Comparison of ENCODE assay signal across 9 mouse cellular contexts in genomic region chr12:69751864-69752341, GRCm38 (mm10). TPM values are rescaled to one million over a fixed set of nuclear protein-coding genes. Genes with fewer than 3 reads are reported as not detected.
DNase-seq lines count a peak whose midpoint lies in the region; ATAC-seq lines count a peak whose summit lies in the region.
"Had no signal": no experiment of that assay in that cellular context is flagged by ENCODE, and none has a peak within 500 bp of the region (broad histone marks: within the 10 kb centered on the region; RNA-seq: fewer than 3 reads in every experiment).

No protein-coding gene starts in this region.

- peak overlapping the region; percentile 38; the same call in 1 of the 2 replicates for H3K27ac ChIP-seq in midbrain, embryonic 10.5 days (replicated peaks)
- no peak overlapping the region for H3K27ac ChIP-seq in midbrain, embryonic 11.5 days (ENCODE audit: low read depth, low read length)
- peak overlapping the region; percentile 58 for H3K27ac ChIP-seq in heart, embryonic 13.5 days (replicated peaks)

- no peaks in the 10 kb centered on the region for H3K27me3 ChIP-seq in midbrain, embryonic 10.5 days (ENCODE audit: low read depth, poor library complexity, severe bottlenecking)
- H3K27me3 ChIP-seq in midbrain, embryonic 11.5 days (ENCODE audit: control insufficient read depth, insufficient read depth, low read length) = no peaks in the 10 kb centered on the region
- H3K27me3 ChIP-seq in heart, embryonic 13.5 days (replicated peaks) = no peaks in the 10 kb centered on the region
- H3K27me3 ChIP-seq: limb, embryonic 15.5 days had no signal

- no peaks in the 10 kb centered on the region for H3K36me3 ChIP-seq in midbrain, embryonic 10.5 days
- H3K36me3 ChIP-seq in midbrain, embryonic 11.5 days (ENCODE audit: control insufficient read depth, insufficient read depth, low read length) = no peaks in the 10 kb centered on the region
- H3K36me3 ChIP-seq in heart, embryonic 13.5 days = peaks cover 39% of the 10 kb centered on the region
- H3K36me3 ChIP-seq: limb, embryonic 15.5 days had no signal

- DNase-seq in midbrain, embryonic 10.5 days (ENCODE audit: low spot score) = peak; percentile 32
- DNase-seq in midbrain, embryonic 11.5 days (ENCODE audit: low spot score, missing footprints) = no peak
- DNase-seq in kidney, postnatal 4 days = peak; percentile 53 to 72
- DNase-seq in yolk sac, embryonic 10.5 days (ENCODE audit: low spot score) = peak; percentile 53
- no peak for DNase-seq in cerebellum, adult 8-10 months
- no peak for DNase-seq in layer of hippocampus, adult 8-10 months (ENCODE audit: low spot score in 2 of 2)
- no peak for DNase-seq in ovary, postnatal 10 days (ENCODE audit: low spot score)

- no peak overlapping the region for H3K9ac ChIP-seq in midbrain, embryonic 11.5 days (ENCODE audit: low read length)
- 0 out of 2 replicates have a peak overlapping the region, but pooled peaks have one; percentile 37 for H3K9ac ChIP-seq in heart, embryonic 13.5 days
- H3K9ac ChIP-seq: limb, embryonic 15.5 days had no signal

- no peak overlapping the region for H3K4me2 ChIP-seq in midbrain, embryonic 11.5 days
- H3K4me2 ChIP-seq in heart, embryonic 13.5 days = 0 out of 2 replicates have a peak overlapping the region, but pooled peaks have one; percentile 20
- H3K4me2 ChIP-seq: limb, embryonic 15.5 days had no signal

- H3K4me3 ChIP-seq in midbrain, embryonic 10.5 days = no peak overlapping the region
- H3K4me3 ChIP-seq in midbrain, embryonic 11.5 days (ENCODE audit: low read depth, low read length) = no peak overlapping the region
- H3K4me3 ChIP-seq in heart, embryonic 13.5 days = no peak overlapping the region
- H3K4me3 ChIP-seq: limb, embryonic 15.5 days had no signal

- H3K4me1 ChIP-seq in midbrain, embryonic 10.5 days = peaks cover 5% of the 10 kb centered on the region
- H3K4me1 ChIP-seq in midbrain, embryonic 11.5 days (ENCODE audit: control insufficient read depth, insufficient read depth, low read length) = no peaks in the 10 kb centered on the region
- H3K4me1 ChIP-seq in heart, embryonic 13.5 days = peaks cover 25% of the 10 kb centered on the region

- 45% methylated on average over 10 of the region's 10 CpGs for WGBS in midbrain, embryonic 10.5 days
- 47% methylated on average over 10 of the region's 10 CpGs for WGBS in midbrain, embryonic 11.5 days
- WGBS in heart, embryonic 13.5 days = 34% methylated on average over 10 of the region's 10 CpGs

- no peaks in the 10 kb centered on the region for H3K9me3 ChIP-seq in midbrain, embryonic 10.5 days (replicated peaks)
- H3K9me3 ChIP-seq in midbrain, embryonic 11.5 days (ENCODE audit: control insufficient read depth, low read length) = no peaks in the 10 kb centered on the region
- no peaks in the 10 kb centered on the region for H3K9me3 ChIP-seq in heart, embryonic 13.5 days
- H3K9me3 ChIP-seq: limb, embryonic 15.5 days had no signal

- ATAC-seq in midbrain, embryonic 11.5 days (ENCODE audit: low FRiP score) = no peak
- ATAC-seq in heart, embryonic 13.5 days (ENCODE audit: extremely low read depth, insufficient number of reproducible peaks, low FRiP score, low TSS enrichment) = no peak

RNA-seq across cellular contexts. Expression of gene Atp5s, which starts 27.2 kb away (rescaled TPM):
- polyA plus RNA-seq in midbrain, embryonic 10.5 days (2016; fragmentation: Nextera tagmentation; extraction: Ambion mirVana) = 20.4 and 21.2 TPM in 2 replicates
- 18.0 and 19.3 TPM in 2 replicates for polyA plus RNA-seq in midbrain, embryonic 11.5 days (2014; fragmentation: Nextera tagmentation; extraction: Ambion mirVana)
- polyA plus RNA-seq in heart, embryonic 13.5 days (2015; fragmentation: Nextera tagmentation; extraction: Ambion mirVana) = 30.5 and 31.5 TPM in 2 replicates
- 10 to 100 TPM; 26.9 to 35.8 (median 30.0) TPM for total RNA-seq in layer of hippocampus, adult 8-10 months (2022)

RNA-seq across cellular contexts. Expression of gene L2hgdh, which starts 27.2 kb away (rescaled TPM):
- polyA plus RNA-seq in midbrain, embryonic 10.5 days (2016; fragmentation: Nextera tagmentation; extraction: Ambion mirVana) = 15.7 and 16.5 TPM in 2 replicates
- polyA plus RNA-seq in midbrain, embryonic 11.5 days (2014; fragmentation: Nextera tagmentation; extraction: Ambion mirVana) = 9.7 and 13.6 TPM in 2 replicates
- 14.0 and 15.3 TPM in 2 replicates for polyA plus RNA-seq in heart, embryonic 13.5 days (2015; fragmentation: Nextera tagmentation; extraction: Ambion mirVana)
- total RNA-seq in layer of hippocampus, adult 8-10 months (2022) = 10 to 100 TPM; 15.5 to 24.9 (median 18.6) TPM

RNA-seq across cellular contexts. Expression of gene Cdkl1, which starts 39.2 kb away (rescaled TPM):
- polyA plus RNA-seq in midbrain, embryonic 10.5 days (2016; fragmentation: Nextera tagmentation; extraction: Ambion mirVana) = 0.68 and 0.77 TPM in 2 replicates
- polyA plus RNA-seq in midbrain, embryonic 11.5 days (2014; fragmentation: Nextera tagmentation; extraction: Ambion mirVana) = 0.50 and 0.64 TPM in 2 replicates
- 4.6 and 6.8 TPM in 2 replicates for polyA plus RNA-seq in heart, embryonic 13.5 days (2015; fragmentation: Nextera tagmentation; extraction: Ambion mirVana)
- total RNA-seq in layer of hippocampus, adult 8-10 months (2022) = 10 to 100 TPM; 20.1 to 27.1 (median 24.5) TPM

Comparison
In these comparisons a context has a peak if more than half of its experiments do, and no peak if none do; other contexts are left out.
1. DNase-seq: peak in midbrain, embryonic 10.5 days (single experiment), kidney, postnatal 4 days (2 of 2) and yolk sac, embryonic 10.5 days (single experiment); none in midbrain, embryonic 11.5 days (single experiment), cerebellum, adult 8-10 months (single experiment), layer of hippocampus, adult 8-10 months (0 of 2) and ovary, postnatal 10 days (single experiment).